Mouse (Mus musculus) MEL (cell line): ENCODE data around the gene Col2a1. TPM values are rescaled to one million over a fixed set of nuclear protein-coding genes. Genes with fewer than 3 reads are reported as not detected.

Experiments
- DNase-seq: peaks from one replicate; pipeline ENCODE4 v3.0.0; 2011; ENCODE audit warnings: low read depth, low spot score
- H3K27ac ChIP-seq: 2 replicates; pipeline ENCODE4 v1.5.1; 2012; ENCODE audit warnings: low read depth, mild to moderate bottlenecking, control low read depth, low read length, moderate library complexity; ENCODE audit not compliant: control insufficient read depth
- H3K27me3 ChIP-seq, 2 experiments: fragments of 150-350 bp in 1 of 2; sonication (generic) in 1 of 2; 2 replicates each; pipeline ENCODE4 v1.6.1; 2012; ENCODE audit warnings: low read length in 2 of 2, mild to moderate bottlenecking in 2 of 2, improper control_type of control experiment in 1 of 2, moderate library complexity in 1 of 2; ENCODE audit not compliant: insufficient read depth in 2 of 2, control insufficient read depth in 1 of 2
- H3K36me3 ChIP-seq, 2 experiments: 2 replicates each; pipeline ENCODE4 v1.6.1; 2012 to 2014; ENCODE audit warnings: low read length in 2 of 2, improper control_type of control experiment in 1 of 2, inconsistent platforms in 1 of 2, mild to moderate bottlenecking in 1 of 2; ENCODE audit not compliant: insufficient read depth in 2 of 2, control insufficient read depth in 1 of 2
- H3K4me1 ChIP-seq, 2 experiments: fragments of 150-350 bp in 1 of 2; sonication (generic) in 1 of 2; 2 replicates each; pipeline ENCODE4 v1.6.1; 2012; ENCODE audit warnings: low read length in 2 of 2, improper control_type of control experiment in 1 of 2, mild to moderate bottlenecking in 1 of 2; ENCODE audit not compliant: insufficient read depth in 2 of 2, control insufficient read depth in 1 of 2
- H3K4me3 ChIP-seq, 2 experiments: fragments of 150-350 bp in 1 of 2; sonication (generic) in 1 of 2; 2 replicates each; pipeline ENCODE4 v1.5.1; 2012; ENCODE audit warnings: low read depth in 2 of 2, low read length in 2 of 2, mild to moderate bottlenecking in 2 of 2, moderate library complexity in 2 of 2, control low read depth in 1 of 2, improper control_type of control experiment in 1 of 2; ENCODE audit not compliant: control insufficient read depth in 1 of 2, insufficient read depth in 1 of 2
- H3K79me2 ChIP-seq: 2 replicates; pipeline ENCODE4 v1.6.1; 2012; ENCODE audit warnings: mild to moderate bottlenecking, low read length, moderate library complexity; ENCODE audit not compliant: control insufficient read depth, poor library complexity, insufficient read depth
- H3K9ac ChIP-seq: 2 replicates; pipeline ENCODE4 v1.6.1; 2012; ENCODE audit warnings: low read depth, mild to moderate bottlenecking, control low read depth, low read length, moderate library complexity; ENCODE audit not compliant: control insufficient read depth, poor library complexity, severe bottlenecking
- H3K9me3 ChIP-seq: fragments of 150-350 bp; sonication (generic); replicated peaks from 2 replicates; pipeline ENCODE4 v1.6.1; 2012; ENCODE audit warnings: mild to moderate bottlenecking, low read length, improper control_type of control experiment, moderate library complexity; ENCODE audit not compliant: insufficient read depth
- EP300 ChIP-seq, 2 experiments: IDR thresholded peaks; 2 replicates each; pipeline ENCODE4 v1.6.1; 2011; ENCODE audit warnings: improper control_type of control experiment in 2 of 2, low read length in 2 of 2, low read depth in 1 of 2, mild to moderate bottlenecking in 1 of 2
- ETS1 ChIP-seq: IDR thresholded peaks from 2 replicates; pipeline ENCODE4 v1.6.1; 2012; ENCODE audit warnings: low read depth, mild to moderate bottlenecking, inconsistent platforms, low read length, improper control_type of control experiment, moderate library complexity
- GABPA ChIP-seq: IDR thresholded peaks from 2 replicates; pipeline ENCODE4 v1.6.1; 2012; ENCODE audit warnings: low read depth, mild to moderate bottlenecking, inconsistent platforms, low read length, improper control_type of control experiment, moderate library complexity
- GATA1 ChIP-seq: IDR thresholded peaks from 2 replicates; pipeline ENCODE4 v1.6.1; 2011; ENCODE audit warnings: low read depth, low read length, improper control_type of control experiment
- HCFC1 ChIP-seq: IDR thresholded peaks from 2 replicates; pipeline ENCODE4 v1.6.1; 2012; ENCODE audit warnings: low read depth, mild to moderate bottlenecking, inconsistent platforms, low read length, improper control_type of control experiment, moderate library complexity
- JUND ChIP-seq: IDR thresholded peaks from 2 replicates; pipeline ENCODE4 v1.6.1; 2011; ENCODE audit warnings: low read depth, mild to moderate bottlenecking, improper control_type of control experiment, low read length
- KAT2A ChIP-seq: conservative IDR thresholded peaks from 2 replicates; pipeline ENCODE4 v1.6.1; 2012; ENCODE audit warnings: low read depth, low read length, improper control_type of control experiment, inconsistent platforms
- MAFK ChIP-seq: IDR thresholded peaks from 2 replicates; pipeline ENCODE4 v1.6.1; 2011; ENCODE audit warnings: low read depth, mild to moderate bottlenecking, low read length, improper control_type of control experiment, borderline replicate concordance
- MAX ChIP-seq: IDR thresholded peaks from 2 replicates; pipeline ENCODE4 v1.6.1; 2011; ENCODE audit warnings: low read length, improper control_type of control experiment
- MAZ ChIP-seq: IDR thresholded peaks from 2 replicates; pipeline ENCODE4 v1.6.1; 2012; ENCODE audit warnings: low read depth, mild to moderate bottlenecking, inconsistent platforms, low read length, improper control_type of control experiment
- MEF2A ChIP-seq: IDR thresholded peaks from 2 replicates; pipeline ENCODE4 v1.6.1; 2014; ENCODE audit warnings: low read depth, mild to moderate bottlenecking, inconsistent platforms, low read length, improper control_type of control experiment; ENCODE audit not compliant: poor library complexity, insufficient replicate concordance, severe bottlenecking; ENCODE audit errors: extremely low read depth
- MYB ChIP-seq: IDR thresholded peaks from 2 replicates; pipeline ENCODE4 v1.6.1; 2011; ENCODE audit warnings: mild to moderate bottlenecking, low read depth, low read length, improper control_type of control experiment
- MYC ChIP-seq: IDR thresholded peaks from 2 replicates; pipeline ENCODE4 v1.6.1; 2011; ENCODE audit warnings: low read depth, mild to moderate bottlenecking, low read length, improper control_type of control experiment, moderate library complexity
- NELFE ChIP-seq: IDR thresholded peaks from 2 replicates; pipeline ENCODE4 v1.6.1; 2011; ENCODE audit warnings: low read depth, low read length, improper control_type of control experiment
- POLR2A ChIP-seq, 2 experiments: IDR thresholded peaks; 2 replicates each; pipeline ENCODE4 v1.6.1; 2011 to 2012; ENCODE audit warnings: low read length in 2 of 2, mild to moderate bottlenecking in 2 of 2, control low read depth in 1 of 2, improper control_type of control experiment in 1 of 2, low read depth in 1 of 2, moderate library complexity in 1 of 2; ENCODE audit not compliant: control insufficient read depth in 1 of 2, insufficient read depth in 1 of 2, poor library complexity in 1 of 2
- POLR2AphosphoS5 ChIP-seq: IDR thresholded peaks from 2 replicates; pipeline ENCODE4 v1.6.1; 2012; ENCODE audit warnings: low read depth, borderline replicate concordance, mild to moderate bottlenecking, inconsistent platforms, low read length, moderate library complexity, mixed read lengths
- RAD21 ChIP-seq: IDR thresholded peaks from 2 replicates; pipeline ENCODE4 v1.6.1; 2011; ENCODE audit warnings: mild to moderate bottlenecking, low read depth, low read length, improper control_type of control experiment
- TCF12 ChIP-seq: IDR thresholded peaks from 2 replicates; pipeline ENCODE4 v1.6.1; 2014; ENCODE audit warnings: low read depth, mild to moderate bottlenecking, inconsistent platforms, low read length, improper control_type of control experiment, moderate library complexity
- USF2 ChIP-seq, 2 experiments: IDR thresholded peaks; 2 replicates each; pipeline ENCODE4 v1.6.1; 2011 to 2012; ENCODE audit warnings: improper control_type of control experiment in 2 of 2, low read length in 2 of 2, borderline replicate concordance in 1 of 2, inconsistent platforms in 1 of 2, low read depth in 1 of 2, mild to moderate bottlenecking in 1 of 2; ENCODE audit not compliant: insufficient read depth in 1 of 2
- ZC3H11A ChIP-seq: IDR thresholded peaks from 2 replicates; pipeline ENCODE4 v1.6.1; 2012; ENCODE audit warnings: low read depth, mild to moderate bottlenecking, inconsistent platforms, low read length, improper control_type of control experiment
- ZMIZ1 ChIP-seq: IDR thresholded peaks from 2 replicates; pipeline ENCODE4 v1.6.1; 2012; ENCODE audit warnings: low read depth, mild to moderate bottlenecking, inconsistent platforms, low read length, improper control_type of control experiment, moderate library complexity
- polyA plus RNA-seq, 2 experiments: library from polyadenylated mRNA; stranded (reverse) in 1 of 2; unstranded in 1 of 2; fragments of >175 nt in 1 of 2; fragments of >200 nt in 1 of 2; gene quantifications; 2 replicates each; pipeline versions ENCODE4 v1.2.1 to v1.2.4; 2012; ENCODE audit warnings: low replicate concordance in 2 of 2, low read depth in 1 of 2; ENCODE audit not compliant: insufficient read length in 2 of 2, insufficient read depth in 1 of 2, missing spikeins in 1 of 2
- total RNA-seq: library from RNA; depleted of rRNA; stranded (reverse); fragments of 300-350 nt; gene quantifications from 2 replicates; pipeline ENCODE4 v1.2.3, GENCODE M21; 2012

Gene Col2a1
- total and polyA plus RNA-seq, 3 experiments = 0.04 TPM; not detected in 1

DNA sequence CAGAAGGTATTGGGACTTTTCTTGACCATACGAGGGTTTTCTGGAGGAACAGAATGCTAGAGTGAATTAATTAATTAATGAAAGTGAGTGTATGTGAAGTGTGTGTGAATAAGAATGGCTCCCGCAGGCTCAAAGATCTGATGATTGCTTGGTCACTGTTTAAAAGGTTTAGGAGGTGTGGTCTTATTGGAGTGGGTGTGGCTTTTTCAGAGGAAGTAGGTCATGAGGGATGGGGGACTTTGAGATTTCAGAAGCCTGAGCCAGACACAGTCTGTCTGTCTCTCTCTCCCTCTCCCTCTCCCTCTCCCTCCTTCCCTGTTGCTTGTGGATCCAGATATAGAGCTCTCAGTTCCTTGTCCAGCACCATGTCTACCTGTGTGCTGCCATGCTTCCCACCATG lies 63.2 kb downstream of the Col2a1 start:
- Histone ChIP-seq H3K9ac (no peak overlapping the region), H3K4me1 (peaks cover 0 to 9% of the 10 kb centered on the region in 2 experiments; a peak in 2 of 4 replicates), H3K36me3 (no peaks in the 10 kb centered on the region), H3K79me2 (no peaks in the 10 kb centered on the region), H3K27ac (no peak overlapping the region), H3K27me3 (peaks cover 6 to 7% of the 10 kb centered on the region in 2 experiments; a peak in 3 of 4 replicates), H3K4me3 (no peak overlapping the region), H3K9me3 (no peaks in the 10 kb centered on the region)
- no peak for TF ChIP-seq GABPA
- no peak for TF ChIP-seq EP300 (IDR thresholded peaks at IDR 0.05; ENCODE audit: low read depth in 1 of 2, low read length in 2 of 2)
- TF ChIP-seq HCFC1 = no peak
- no peak for TF ChIP-seq NELFE
- TF ChIP-seq KAT2A = no peak
- no peak for TF ChIP-seq JUND
- TF ChIP-seq MYB = no peak
- TF ChIP-seq MYC = no peak
- no peak for TF ChIP-seq USF2 (IDR thresholded peaks at IDR 0.05; ENCODE audit: borderline replicate concordance in 1 of 2, insufficient read depth in 1 of 2, low read depth in 1 of 2, low read length in 2 of 2)
- DNase-seq = peak; percentile 56

DNA sequence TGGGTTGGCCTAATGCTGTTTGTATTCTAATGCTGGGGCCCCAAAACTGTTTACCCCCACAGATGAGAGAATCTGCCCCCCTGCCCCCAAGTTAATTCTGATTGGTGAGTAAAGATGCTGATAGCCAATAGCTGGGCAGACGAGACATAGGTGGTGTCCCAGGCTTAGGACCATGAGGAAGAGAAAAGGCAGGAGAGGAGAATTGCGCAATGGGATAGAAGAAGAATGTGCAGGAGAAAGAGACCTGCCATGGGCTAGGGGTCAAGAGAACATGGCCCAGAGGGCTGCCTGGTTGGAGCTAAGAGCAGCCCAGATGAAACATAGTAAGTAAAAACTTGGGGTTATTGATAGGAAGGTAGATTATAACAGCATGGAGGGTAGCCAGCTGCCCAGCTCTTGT lies 64.4 kb downstream of the Col2a1 start:
- Histone ChIP-seq H3K36me3 (no peaks in the 10 kb centered on the region), H3K9ac (no peak overlapping the region), H3K27me3 (peaks cover 7 to 8% of the 10 kb centered on the region in 2 experiments), H3K4me3 (no peak overlapping the region), H3K79me2 (no peaks in the 10 kb centered on the region)
- no peak for DNase-seq
- TF ChIP-seq MAZ (no peak), ZC3H11A (no peak), RAD21 (no peak), MAFK (no peak), POLR2A (IDR thresholded peaks at IDR 0.05; ENCODE audit: control insufficient read depth in 1 of 2, insufficient read depth in 1 of 2, low read depth in 1 of 2, low read length in 2 of 2, poor library complexity in 1 of 2) (no peak), MAX (no peak), ZMIZ1 (no peak), ETS1 (no peak), GATA1 (no peak), KAT2A (no peak), POLR2AphosphoS5 (no peak), NELFE (no peak), MYC (no peak), TCF12 (no peak), MEF2A (no peak), HCFC1 (no peak), GABPA (no peak)
- TF ChIP-seq, all 39 proteins: peak for 0
- Histone ChIP-seq H3K9me3 (no peaks in the 10 kb centered on the region), H3K4me1 (peaks cover 0 to 9% of the 10 kb centered on the region in 2 experiments; a peak in 2 of 4 replicates), H3K27ac (no peak overlapping the region)
